Mouse (Mus musculus) lung, postnatal 10 days (tissue): ENCODE data around the gene Patl1.
"Not testable (repeated sequence)": the region's sequence is repeated elsewhere in the genome, so short reads cannot be mapped to it uniquely, and the experiment has no call there.

Experiments used
- DNase-seq: peaks from one replicate; pipeline ENCODE4 v3.0.0; 2021

Gene Patl1

DNA sequence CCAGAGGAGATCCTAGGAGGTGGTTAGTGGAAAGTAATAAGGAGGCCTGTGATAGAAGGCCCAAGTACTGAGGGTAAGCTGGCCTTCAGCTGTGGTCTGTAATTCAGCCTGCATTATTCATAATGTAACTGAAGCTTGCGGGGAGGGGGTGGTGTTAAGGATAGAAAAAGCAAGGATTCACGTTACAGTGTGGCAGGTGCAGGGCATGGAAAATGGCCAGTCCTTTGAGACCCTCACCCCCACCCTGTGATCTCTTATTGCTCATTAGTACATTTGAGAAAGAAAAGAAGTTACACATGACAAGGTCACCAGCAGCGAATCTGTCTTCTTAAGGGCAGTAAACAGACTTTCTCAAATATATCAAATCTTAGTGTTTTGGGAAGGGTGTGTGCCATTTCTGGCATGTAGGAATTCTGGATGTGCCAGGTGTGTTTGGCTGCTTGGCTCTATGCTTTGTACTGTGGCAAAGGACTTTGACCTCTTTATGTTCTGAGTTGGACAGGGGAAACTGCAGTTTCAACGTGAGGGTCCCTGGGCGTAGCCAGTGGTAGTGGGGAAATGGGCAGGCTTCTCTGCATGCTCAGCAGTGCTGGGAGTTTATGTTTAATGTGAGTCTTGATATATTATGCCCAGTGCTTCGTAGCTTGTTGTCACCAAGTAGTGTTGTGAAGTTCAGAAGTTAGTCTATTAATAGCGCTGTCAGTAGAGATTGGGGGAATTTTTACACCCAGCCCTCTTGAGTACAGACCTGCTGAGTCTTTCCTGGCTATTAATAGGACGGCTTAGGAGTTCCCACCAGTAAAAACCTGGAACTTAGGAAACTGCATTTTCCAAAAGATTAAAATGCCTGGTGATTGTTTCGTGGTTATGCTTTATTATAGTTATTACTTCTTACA, 57.2 kb downstream of the Patl1 start:
- DNase-seq = no peak

GRCm38 (mm10) chr19:11973511-11974222, 61.5 kb downstream of the Patl1 start:
- DNase-seq = peak; percentile 30

DNA sequence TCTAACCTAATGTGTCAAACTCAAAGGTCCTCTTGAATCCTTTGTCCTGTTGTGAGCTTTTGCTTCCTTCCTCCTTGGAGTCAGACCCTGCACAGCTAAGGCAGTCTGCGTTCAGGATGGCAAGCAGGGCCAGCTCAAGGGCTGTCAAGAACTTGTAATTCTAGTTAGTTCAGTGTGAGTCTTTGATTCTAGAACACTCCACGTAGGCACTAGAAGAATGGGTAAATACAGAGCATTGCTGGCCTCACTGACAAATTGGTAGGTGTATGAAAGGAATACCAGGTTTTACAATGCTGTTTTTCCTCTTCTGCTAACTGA, 62.0 kb downstream of the Patl1 start:
- DNase-seq = peak; percentile 50

DNA sequence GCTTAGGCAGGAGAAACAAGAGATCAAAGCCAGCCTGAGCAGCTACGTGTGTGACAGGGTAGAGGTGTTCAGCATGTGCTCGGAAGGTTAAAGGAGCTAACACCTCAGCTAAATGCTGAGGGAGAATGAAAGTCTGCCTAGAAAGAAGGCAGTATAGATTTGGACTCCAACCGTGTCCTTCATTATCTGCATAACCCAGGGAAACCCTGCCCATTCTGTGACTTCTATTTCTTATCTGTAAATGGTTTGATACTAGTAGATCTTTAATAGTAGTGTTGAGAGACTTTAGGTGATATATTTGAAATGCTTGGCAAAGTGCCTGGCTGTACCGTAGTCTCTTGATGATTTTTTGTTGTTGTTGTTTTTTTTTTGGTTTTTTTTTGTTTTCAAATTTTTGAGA, 63.5 kb downstream of the Patl1 start:
- no peak for DNase-seq

- DNase-seq = no peak
Measured at GRCm38 (mm10) chr19:11977363-11977762, 65.2 kb downstream of the Patl1 start.

- no peak for DNase-seq
Measured at GRCm38 (mm10) chr19:11980471-11980870, 68.3 kb downstream of the Patl1 start.

GRCm38 (mm10) chr19:11984614-11985013, 72.4 kb downstream of the Patl1 start:
- DNase-seq = not testable (repeated sequence)

DNA sequence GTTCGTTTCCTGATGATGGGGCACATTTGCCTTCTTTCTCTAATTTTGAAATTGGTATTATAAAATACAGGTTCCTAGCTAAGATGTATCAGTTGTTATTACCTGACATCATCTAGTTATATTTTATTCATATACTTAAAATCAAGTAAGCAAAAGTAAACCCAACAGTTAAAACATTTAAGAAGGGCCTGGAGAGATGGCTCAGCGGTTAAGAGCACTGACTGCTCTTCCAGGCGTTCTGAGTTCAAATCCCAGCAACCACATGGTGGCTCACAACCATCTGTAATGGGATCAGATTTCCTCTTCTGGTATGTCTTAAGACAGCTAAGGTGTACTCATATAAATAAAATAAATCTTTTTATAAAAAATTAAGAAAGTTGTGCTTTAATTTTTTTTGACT, 75.6 kb downstream of the Patl1 start:
- DNase-seq = no peak

GRCm38 (mm10) chr19:11989334-11989733, 77.1 kb downstream of the Patl1 start:
- no peak for DNase-seq

DNA sequence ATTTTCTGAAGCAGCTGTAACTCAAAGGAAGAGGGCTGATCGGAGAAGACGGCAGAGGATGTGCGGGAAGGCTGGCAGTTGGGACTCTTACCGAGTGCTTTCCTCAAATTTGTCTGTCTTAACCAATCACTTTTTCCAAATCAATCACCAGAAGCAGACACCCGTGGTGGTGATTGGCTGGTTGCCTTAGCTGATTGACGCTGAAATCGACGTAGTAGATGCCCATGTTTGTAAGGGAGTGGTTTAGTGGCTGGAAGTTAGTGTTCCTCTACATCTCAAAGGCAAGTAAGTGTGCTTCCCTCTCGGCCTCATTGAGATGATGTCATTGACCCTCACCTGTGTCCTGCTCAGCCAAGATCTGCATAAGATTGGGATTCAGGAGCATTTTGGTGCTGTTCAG, 79.8 kb downstream of the Patl1 start:
- no peak for DNase-seq

DNA sequence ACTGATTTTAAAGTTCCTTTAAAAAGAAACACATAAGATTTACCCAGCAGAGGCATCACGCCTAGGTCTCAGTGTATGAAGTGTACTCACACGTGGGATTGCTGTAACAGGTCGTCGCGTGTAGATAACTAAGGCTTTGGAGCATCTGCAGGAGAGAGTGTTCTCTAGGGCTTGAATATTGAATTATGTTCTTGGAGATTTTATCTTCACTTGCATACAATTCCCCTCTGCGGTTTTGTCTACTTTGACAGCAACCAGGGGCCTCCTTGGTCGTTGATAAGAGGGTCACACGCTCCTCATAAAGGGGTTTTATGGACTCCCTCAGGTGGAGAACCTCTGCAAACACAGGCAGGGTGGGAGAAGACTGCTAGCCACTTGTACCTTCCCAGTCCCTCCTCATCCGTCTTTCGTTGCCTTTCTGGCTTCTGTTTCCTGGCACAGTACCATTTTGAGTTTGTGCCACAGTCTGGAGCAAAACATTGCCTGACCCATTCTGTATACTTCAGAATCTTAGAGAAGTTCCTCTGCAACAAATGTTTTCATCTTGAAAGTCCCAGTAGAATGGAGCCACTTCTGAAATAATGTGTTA, 80.3 kb downstream of the Patl1 start:
- peak; percentile 17 for DNase-seq
